Mouse (Mus musculus): ENCODE measurements at regions not wholly inside any gene's neighbourhood (a gene's known extent, or its start where the extent isn't known, plus 50 kb on each side); places are given as distances from the start of the nearest gene placed in this dataset.

DNA sequence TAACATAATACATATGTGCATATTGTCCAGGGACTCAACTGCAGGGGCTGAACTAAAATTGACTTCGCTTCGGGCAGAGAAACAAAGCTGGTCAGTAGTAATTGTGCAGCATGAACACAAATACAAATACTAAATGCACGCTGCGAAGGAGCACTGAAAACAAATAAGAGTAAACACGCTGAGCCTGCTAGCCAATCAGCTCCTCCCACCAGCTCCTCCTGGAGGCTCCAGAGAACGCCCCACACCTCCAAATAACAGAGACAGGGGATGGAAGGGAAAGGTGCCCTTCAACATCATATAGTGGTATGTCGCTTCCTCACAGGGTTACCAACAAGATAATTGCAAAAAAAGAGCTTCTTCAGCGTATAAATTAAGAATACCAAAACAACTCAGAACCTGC, 159.6 kb downstream of the Gm11361 start:
- no peak for TF ChIP-seq CTCF (IDR thresholded peaks at IDR 0.05; ENCODE audit: low read depth)
- no peak for TF ChIP-seq EP300 (IDR thresholded peaks at IDR 0.05; ENCODE audit: low read depth)
